Mouse (Mus musculus) stomach, embryonic 14.5 days (tissue): ENCODE measurements around the gene Gm9964. TPM values are rescaled to one million over a fixed set of nuclear protein-coding genes. Genes with fewer than 3 reads are reported as not detected.
"Not testable (repeated sequence)": the region's sequence is repeated elsewhere in the genome, so short reads cannot be mapped to it uniquely, and the experiment has no call there.

Experiments
- ATAC-seq: fragments of 200-750 bp; cut with Nextera tagmentation; 2 replicates; pipeline ENCODE4 v1.8.0; 2017; ENCODE audit warnings: low read depth, moderate TSS enrichment; ENCODE audit not compliant: insufficient number of reproducible peaks, insufficient read depth, low FRiP score
- H3K27ac ChIP-seq: fragments of 300-500 bp; sonication (generic); 2 replicates; pipeline ENCODE4 v1.5.1; 2014; ENCODE audit warnings: mild to moderate bottlenecking, low read length, moderate library complexity, mixed read lengths
- H3K27me3 ChIP-seq: fragments of 300-500 bp; sonication (generic); 2 replicates; pipeline ENCODE4 v1.6.1; 2014; ENCODE audit warnings: low read length, control low read depth, mixed read lengths; ENCODE audit not compliant: control insufficient read depth, insufficient read depth
- H3K36me3 ChIP-seq: fragments of 300-500 bp; sonication (generic); 2 replicates; pipeline ENCODE4 v1.6.1; 2014; ENCODE audit warnings: mild to moderate bottlenecking, control low read depth, low read length, moderate library complexity, mixed read lengths; ENCODE audit not compliant: control insufficient read depth, insufficient read depth
- H3K4me1 ChIP-seq: fragments of 300-500 bp; sonication (generic); 2 replicates; pipeline ENCODE4 v1.6.1; 2014; ENCODE audit warnings: low read length, control low read depth, mixed read lengths; ENCODE audit not compliant: control insufficient read depth, insufficient read depth
- H3K4me2 ChIP-seq: fragments of 300-500 bp; sonication (generic); replicated peaks from 2 replicates; pipeline ENCODE4 v1.6.1; 2014; ENCODE audit warnings: low read depth, low read length, control low read depth
- H3K4me3 ChIP-seq: fragments of 300-500 bp; sonication (generic); 2 replicates; pipeline ENCODE4 v1.5.1; 2014; ENCODE audit warnings: low read depth, low read length, control low read depth
- H3K9ac ChIP-seq: fragments of 300-500 bp; sonication (generic); replicated peaks from 2 replicates; pipeline ENCODE4 v1.6.1; 2014; ENCODE audit warnings: low read depth, mild to moderate bottlenecking, control low read depth, low read length, moderate library complexity, mixed read lengths
- H3K9me3 ChIP-seq: fragments of 300-500 bp; sonication (generic); 2 replicates; pipeline ENCODE4 v1.6.1; 2016; ENCODE audit warnings: low read depth, low read length, control low read depth; ENCODE audit not compliant: control insufficient read depth
- WGBS: fragments of 180-500 bp; shearing (Covaris S2); extraction: QIAGEN DNeasy Blood & Tissue Kit; methylation state at CpG from one replicate; pipeline ENCODE4 v1.1.7; 2014; 5-methylcytosine and 5-hydroxymethylcytosine counted together
- polyA plus RNA-seq: library from polyadenylated mRNA; unstranded; fragments of >200 nt; fragmentation: Nextera tagmentation; extraction: Ambion mirVana; gene quantifications from 2 replicates; pipeline ENCODE4 v1.2.1, GENCODE M21; 2014

The Gm9964 gene
- polyA plus RNA-seq, 1 experiment from 2014 or later: not detected

DNA sequence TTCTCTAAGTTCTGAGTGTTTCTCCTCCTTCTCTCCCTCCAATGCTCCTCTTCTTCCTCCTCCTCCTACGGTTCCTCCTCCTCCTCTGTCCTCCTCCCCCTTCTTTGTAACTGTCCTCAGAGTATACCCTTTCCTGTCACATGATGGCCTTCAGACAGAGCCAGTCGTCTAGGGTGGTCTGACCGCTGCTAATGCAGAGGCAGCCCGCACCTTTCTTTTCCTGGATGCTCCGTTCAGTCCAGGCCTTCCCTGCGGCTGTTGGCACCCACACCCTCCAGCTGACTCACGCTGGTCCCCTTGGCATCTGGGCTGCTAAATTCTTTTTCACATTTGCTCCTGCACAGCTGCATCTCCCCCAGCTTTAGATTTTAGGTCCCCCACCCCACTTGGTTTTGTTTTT is 9.8 kb upstream of the Gm9964 start:
- Histone ChIP-seq H3K4me3 (no peak overlapping the region), H3K36me3 (no peaks in the 10 kb centered on the region), H3K27ac (peak overlapping the region; percentile 35), H3K4me2 (no peak overlapping the region), H3K9ac (no peak overlapping the region), H3K4me1 (peaks cover 8% of the 10 kb centered on the region), H3K9me3 (no peaks in the 10 kb centered on the region), H3K27me3 (no peaks in the 10 kb centered on the region)
- ATAC-seq: peak; percentile 58; the same call in 1 of the 2 replicates
- 35% methylated on average over 7 of the region's 7 CpGs for WGBS

GRCm38 (mm10) chr11:79305697-79306340 is 9.1 kb upstream of the Gm9964 start:
- WGBS: 69% methylated on average over 9 of the region's 9 CpGs
- H3K4me3 ChIP-seq: no peak overlapping the region
- H3K27ac ChIP-seq: peak overlapping the region; percentile 35; the same call in 1 of the 2 replicates
- no peaks in the 10 kb centered on the region for H3K9me3 ChIP-seq
- H3K27me3 ChIP-seq: no peaks in the 10 kb centered on the region
- H3K36me3 ChIP-seq: no peaks in the 10 kb centered on the region
- H3K4me2 ChIP-seq: no peak overlapping the region
- ATAC-seq: no peak
- no peak overlapping the region for H3K9ac ChIP-seq
- H3K4me1 ChIP-seq: peaks cover 8% of the 10 kb centered on the region

DNA sequence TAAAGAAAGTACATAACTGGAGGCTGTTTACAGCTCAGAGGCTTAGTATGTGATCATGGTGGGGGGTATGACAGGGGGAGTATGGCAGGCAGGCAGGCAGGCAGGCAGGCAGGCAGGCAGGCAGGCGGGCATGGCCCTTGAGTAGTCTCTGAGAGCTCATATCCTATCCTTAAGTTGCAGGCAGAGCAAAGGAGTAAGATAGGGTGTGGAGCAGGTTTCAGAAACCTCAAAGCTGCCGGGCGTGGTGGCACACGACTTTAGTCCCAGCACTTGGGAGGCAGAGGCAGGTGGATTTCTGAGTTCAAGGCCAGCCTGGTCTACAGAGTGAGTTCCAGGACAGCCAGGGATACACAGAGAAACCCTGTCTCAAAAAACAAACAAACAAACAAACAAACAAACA is 7.5 kb upstream of the Gm9964 start:
- not testable (repeated sequence) for H3K27ac ChIP-seq, H3K27me3 ChIP-seq, ATAC-seq, H3K4me1 ChIP-seq, H3K4me3 ChIP-seq, H3K9me3 ChIP-seq, H3K4me2 ChIP-seq, H3K9ac ChIP-seq, H3K36me3 ChIP-seq
- WGBS: 90% methylated on average over 4 of the region's 4 CpGs

DNA sequence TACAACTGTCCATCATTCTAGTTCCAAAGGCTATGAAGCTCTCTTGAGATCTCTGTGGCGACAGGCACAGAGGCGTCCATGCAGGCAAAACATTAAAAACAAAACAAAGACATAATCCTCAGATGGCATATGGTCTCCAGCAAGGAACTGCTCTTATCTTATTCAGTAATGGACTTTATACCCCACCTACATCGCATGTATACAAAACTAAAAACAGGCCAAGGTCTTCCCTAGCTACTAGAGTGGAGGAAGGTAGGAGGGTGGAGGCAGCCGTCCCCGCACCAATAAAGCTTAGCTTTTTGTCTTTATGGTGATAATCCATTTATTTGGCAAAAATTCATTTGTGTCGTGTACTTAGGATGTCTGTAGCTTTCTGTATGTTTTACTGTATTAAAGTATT is 6.4 kb upstream of the Gm9964 start:
- H3K9ac ChIP-seq: no peak overlapping the region
- H3K4me3 ChIP-seq: no peak overlapping the region
- H3K36me3 ChIP-seq: no peaks in the 10 kb centered on the region
- no peaks in the 10 kb centered on the region for H3K9me3 ChIP-seq
- no peak overlapping the region for H3K4me2 ChIP-seq
- ATAC-seq: no peak
- peaks cover 8% of the 10 kb centered on the region for H3K4me1 ChIP-seq
- no peaks in the 10 kb centered on the region for H3K27me3 ChIP-seq
- H3K27ac ChIP-seq: no peak overlapping the region
- 75% methylated on average over 6 of the region's 6 CpGs for WGBS

DNA sequence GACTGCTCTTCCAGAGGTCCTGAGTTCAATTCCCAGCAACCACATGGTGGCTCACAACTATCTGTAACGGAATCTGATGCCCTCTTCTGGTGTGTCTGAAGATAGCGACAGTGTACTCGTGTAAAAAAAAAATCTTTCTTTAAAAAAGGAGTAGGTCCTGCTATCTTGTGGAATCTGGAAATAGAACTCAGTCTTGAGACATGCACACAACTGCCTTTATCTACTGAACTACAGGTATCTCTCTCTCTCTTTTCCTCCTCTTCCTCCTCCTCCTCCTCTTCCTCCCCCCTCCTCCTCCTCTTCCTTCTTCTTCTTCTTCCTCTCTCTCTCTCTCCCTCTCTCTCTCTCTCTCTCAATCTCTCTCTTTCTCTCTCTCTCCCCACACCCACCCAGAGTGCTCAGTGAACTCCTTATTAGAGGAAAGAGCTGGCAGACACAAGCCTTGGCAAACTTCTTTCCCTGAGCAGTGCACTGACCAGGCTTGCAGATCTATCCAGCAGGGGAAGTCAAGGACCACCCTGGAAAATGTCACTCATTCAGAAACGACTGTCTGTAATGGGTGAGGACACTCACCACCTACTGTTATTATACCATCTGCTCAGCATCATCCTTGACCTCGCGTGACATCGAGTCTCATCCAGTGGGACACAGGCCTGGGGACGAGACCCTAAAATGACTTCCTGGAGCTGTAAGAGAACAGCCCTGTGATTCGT is 3.2 kb upstream of the Gm9964 start:
- WGBS: 68% methylated on average over 9 of the region's 9 CpGs
- H3K4me3 ChIP-seq: no peak overlapping the region
- ATAC-seq: no peak
- H3K27ac ChIP-seq: no peak overlapping the region
- H3K4me1 ChIP-seq: no peaks in the 10 kb centered on the region
- no peak overlapping the region for H3K9ac ChIP-seq
- H3K4me2 ChIP-seq: no peak overlapping the region
- no peaks in the 10 kb centered on the region for H3K27me3 ChIP-seq
- no peaks in the 10 kb centered on the region for H3K36me3 ChIP-seq
- H3K9me3 ChIP-seq: no peaks in the 10 kb centered on the region

GRCm38 (mm10) chr11:79296167-79296566 is 539 bp downstream of the Gm9964 start:
- Histone ChIP-seq H3K27ac (no peak overlapping the region), H3K36me3 (no peaks in the 10 kb centered on the region), H3K9ac (no peak overlapping the region), H3K27me3 (no peaks in the 10 kb centered on the region), H3K4me1 (no peaks in the 10 kb centered on the region), H3K4me3 (no peak overlapping the region), H3K4me2 (no peak overlapping the region), H3K9me3 (no peaks in the 10 kb centered on the region)
- WGBS: 31% methylated on average over 1 of the region's 1 CpGs
- no peak for ATAC-seq

DNA sequence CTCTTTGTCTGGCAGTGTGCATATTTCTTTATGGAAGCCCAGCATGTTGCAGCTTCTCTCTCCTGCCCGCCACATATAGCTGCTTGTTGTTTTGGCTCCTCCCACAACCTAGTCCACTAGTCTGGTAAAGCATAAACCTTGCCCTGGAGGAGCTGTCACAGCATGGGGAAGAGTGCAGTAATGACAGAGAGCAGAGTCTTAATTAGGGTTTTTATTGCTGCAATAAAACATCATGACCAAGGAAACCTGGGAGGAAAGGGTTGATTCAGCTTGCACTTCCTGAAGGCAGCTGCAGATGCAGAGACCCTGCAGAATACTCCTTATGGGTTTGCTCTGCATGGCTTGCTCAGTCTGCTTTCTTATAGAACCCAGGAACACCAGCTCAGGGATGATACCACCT is 2.7 kb downstream of the Gm9964 start:
- Histone ChIP-seq H3K4me2 (no peak overlapping the region), H3K27me3 (no peaks in the 10 kb centered on the region), H3K9ac (no peak overlapping the region), H3K4me3 (no peak overlapping the region), H3K4me1 (no peaks in the 10 kb centered on the region), H3K27ac (no peak overlapping the region), H3K9me3 (no peaks in the 10 kb centered on the region), H3K36me3 (no peaks in the 10 kb centered on the region)
- no peak for ATAC-seq
- WGBS: 44% methylated on average over 1 of the region's 1 CpGs

DNA sequence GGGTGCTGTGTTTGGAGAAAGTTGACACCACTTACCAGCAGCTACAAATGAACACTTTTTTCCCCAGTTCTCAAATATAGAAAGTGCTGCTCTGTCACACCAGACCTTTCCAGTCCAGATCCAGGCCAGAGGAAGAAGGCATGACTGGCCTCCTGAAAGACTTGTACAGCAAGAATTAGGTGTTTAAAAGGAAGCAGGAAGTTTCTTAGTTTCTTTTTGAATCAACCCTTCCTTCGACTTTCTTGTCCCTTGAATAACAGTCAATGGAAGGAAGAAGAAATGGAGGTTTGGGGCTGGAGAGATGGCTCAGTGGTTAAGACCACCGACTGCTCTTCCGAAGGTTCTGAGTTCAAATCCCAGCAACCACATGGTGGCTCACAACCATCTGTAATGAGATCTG is 3.7 kb downstream of the Gm9964 start:
- Histone ChIP-seq H3K36me3 (no peaks in the 10 kb centered on the region), H3K27ac (no peak overlapping the region), H3K9me3 (no peaks in the 10 kb centered on the region), H3K27me3 (no peaks in the 10 kb centered on the region), H3K4me2 (no peak overlapping the region), H3K4me3 (no peak overlapping the region), H3K9ac (no peak overlapping the region), H3K4me1 (no peaks in the 10 kb centered on the region)
- 85% methylated on average over 3 of the region's 3 CpGs for WGBS
- no peak for ATAC-seq
